Mouse (Mus musculus): ENCODE data around the gene Ccser1. TPM values are rescaled to one million over a fixed set of nuclear protein-coding genes. Genes with fewer than 3 reads are reported as not detected.

The Ccser1 gene
- total and polyA plus RNA-seq, 2 experiments from 2014 or later, result 14.9 to 48.7 TPM

- Histone ChIP-seq H3K9ac (replicated peaks; ENCODE audit: low read length) (no peak overlapping the region), H3K27ac (no peak overlapping the region), H3K9me3 (ENCODE audit: low read length) (no peaks in the 10 kb centered on the region), H3K4me3 (ENCODE audit: low read length) (no peak overlapping the region), H3K4me2 (ENCODE audit: low read depth, low read length) (no peak overlapping the region), H3K27me3 (ENCODE audit: insufficient read depth, low read length) (no peaks in the 10 kb centered on the region), H3K4me1 (ENCODE audit: insufficient read depth, low read length) (peaks cover 7% of the 10 kb centered on the region), H3K36me3 (ENCODE audit: insufficient read depth, low read length) (no peaks in the 10 kb centered on the region)
- ATAC-seq (no peak), DNase-seq (ENCODE audit: low spot score) (no peak)
- 48% methylated on average over 3 of the region's 3 CpGs for WGBS
- no peak for TF ChIP-seq CTCF (IDR thresholded peaks at IDR 0.05; ENCODE audit: low read depth)
Measured at GRCm38 (mm10) chr6:61292927-61293326, 112.8 kb downstream of the Ccser1 start.

DNA sequence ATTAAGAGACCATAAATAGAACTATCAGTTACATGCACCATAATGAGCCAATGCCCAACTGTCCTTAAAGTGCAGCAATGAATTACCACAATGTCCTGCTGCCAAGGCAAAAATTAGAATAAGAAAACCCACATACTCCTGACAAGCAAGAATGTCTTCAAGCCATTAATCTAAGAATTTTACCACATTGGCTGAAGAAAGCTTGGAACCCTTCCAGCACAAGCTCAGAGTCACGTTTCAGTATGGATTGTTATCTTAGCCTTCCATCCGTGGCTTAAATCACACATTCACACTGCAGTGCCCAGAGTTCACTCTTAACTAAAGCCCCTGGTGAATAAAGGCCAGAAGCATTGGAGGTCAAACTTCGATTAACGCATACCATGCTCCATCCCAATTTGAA is 115.4 kb downstream of the Ccser1 start:
- H3K4me2 ChIP-seq (ENCODE audit: low read depth, low read length), result peak overlapping the region; percentile 32; the same call in 1 of the 2 replicates
- no peak overlapping the region for H3K27ac ChIP-seq
- DNase-seq (ENCODE audit: low spot score) (no peak), ATAC-seq (no peak)
- no peaks in the 10 kb centered on the region for H3K27me3 ChIP-seq (ENCODE audit: insufficient read depth, low read length)
- H3K4me3 ChIP-seq (ENCODE audit: low read length), result no peak overlapping the region
- 37% methylated on average over 4 of the region's 4 CpGs for WGBS
- peaks cover 7% of the 10 kb centered on the region for H3K4me1 ChIP-seq (ENCODE audit: insufficient read depth, low read length)
- no peak for TF ChIP-seq CTCF (IDR thresholded peaks at IDR 0.05; ENCODE audit: low read depth)
- no peaks in the 10 kb centered on the region for H3K36me3 ChIP-seq (ENCODE audit: insufficient read depth, low read length)
- no peaks in the 10 kb centered on the region for H3K9me3 ChIP-seq (ENCODE audit: low read length)
- no peak overlapping the region for H3K9ac ChIP-seq (replicated peaks; ENCODE audit: low read length)

DNA sequence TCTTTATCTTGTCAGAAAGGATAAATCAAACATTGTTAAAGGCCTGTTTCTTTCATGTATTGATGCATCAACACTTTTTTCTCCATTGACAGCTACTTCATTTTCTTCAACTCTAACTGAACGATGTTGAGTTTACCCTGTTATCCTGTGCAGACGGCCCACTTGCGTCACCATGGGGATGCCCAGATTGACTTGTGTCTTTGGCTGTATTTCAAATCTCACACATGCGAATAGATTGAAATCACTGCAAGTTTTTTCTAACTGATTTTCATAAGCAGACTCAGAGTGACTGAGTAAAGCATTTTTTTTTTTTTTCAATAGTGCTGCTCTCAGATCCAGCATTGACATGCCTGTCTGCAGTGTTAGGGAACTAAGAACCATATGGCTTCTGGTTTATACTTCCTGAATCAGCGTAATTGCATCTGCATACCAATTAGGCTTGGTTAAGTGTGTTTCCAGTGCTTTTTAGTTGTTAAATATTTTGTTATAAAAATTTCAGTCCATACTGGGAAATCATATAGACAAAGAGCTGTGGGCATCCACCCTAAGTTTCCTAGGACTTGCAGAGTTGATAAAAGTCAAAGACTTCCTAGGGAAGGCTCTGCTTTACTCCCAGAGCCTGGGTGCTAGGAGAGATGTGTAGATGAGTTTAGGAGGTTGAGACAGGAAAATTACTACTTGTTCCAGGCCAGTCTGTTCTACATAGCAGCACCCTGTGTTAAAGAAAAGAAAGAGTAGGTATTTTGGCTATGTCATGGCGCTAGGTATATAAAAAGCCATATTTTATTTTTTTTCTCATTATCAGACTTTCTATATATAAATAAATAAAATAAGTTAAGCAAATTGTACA is 116.3 kb downstream of the Ccser1 start:
- WGBS, result 45% methylated on average over 6 of the region's 6 CpGs
- peaks cover 7% of the 10 kb centered on the region for H3K4me1 ChIP-seq (ENCODE audit: insufficient read depth, low read length)
- no peaks in the 10 kb centered on the region for H3K36me3 ChIP-seq (ENCODE audit: insufficient read depth, low read length)
- DNase-seq (ENCODE audit: low spot score) (peak; percentile 69), ATAC-seq (peak; percentile 40; the same call in 1 of the 2 replicates)
- H3K27ac ChIP-seq, result no peak overlapping the region
- TF ChIP-seq CTCF (IDR thresholded peaks at IDR 0.05; ENCODE audit: low read depth), result no peak
- peak overlapping the region; percentile 32; the same call in 1 of the 2 replicates for H3K4me2 ChIP-seq (ENCODE audit: low read depth, low read length)
- no peak overlapping the region for H3K4me3 ChIP-seq (ENCODE audit: low read length)
- no peaks in the 10 kb centered on the region for H3K27me3 ChIP-seq (ENCODE audit: insufficient read depth, low read length)
- no peak overlapping the region for H3K9ac ChIP-seq (replicated peaks; ENCODE audit: low read length)
- no peaks in the 10 kb centered on the region for H3K9me3 ChIP-seq (ENCODE audit: low read length)

DNA sequence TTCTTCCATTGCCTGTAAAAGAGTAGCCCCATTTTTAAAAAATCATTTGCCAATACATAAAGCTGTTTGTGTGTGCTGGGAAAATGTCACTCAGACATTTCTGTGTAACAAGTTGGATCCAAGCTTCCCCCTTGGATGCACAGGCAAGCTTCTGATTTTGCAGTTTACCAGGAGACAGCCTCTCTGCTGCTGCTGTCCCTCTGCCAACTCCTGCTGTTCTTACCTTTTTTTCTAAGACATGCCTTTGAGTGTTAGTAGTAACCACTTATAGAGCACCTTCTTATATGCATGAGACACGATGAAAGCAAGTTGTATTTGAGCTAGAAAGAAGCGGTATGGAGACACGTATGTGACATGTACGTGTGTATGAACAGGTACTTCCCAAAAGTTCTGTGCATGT is 120.3 kb downstream of the Ccser1 start:
- no peak for TF ChIP-seq CTCF (IDR thresholded peaks at IDR 0.05; ENCODE audit: low read depth)
- no peaks in the 10 kb centered on the region for H3K9me3 ChIP-seq (ENCODE audit: low read length)
- WGBS, result 84% methylated on average over 4 of the region's 4 CpGs
- no peak overlapping the region for H3K9ac ChIP-seq (replicated peaks; ENCODE audit: low read length)
- H3K4me3 ChIP-seq (ENCODE audit: low read length), result no peak overlapping the region
- DNase-seq (ENCODE audit: low spot score) (no peak), ATAC-seq (no peak)
- peaks cover 6% of the 10 kb centered on the region for H3K4me1 ChIP-seq (ENCODE audit: insufficient read depth, low read length)
- H3K36me3 ChIP-seq (ENCODE audit: insufficient read depth, low read length), result no peaks in the 10 kb centered on the region
- H3K4me2 ChIP-seq (ENCODE audit: low read depth, low read length), result no peak overlapping the region
- H3K27ac ChIP-seq, result no peak overlapping the region
- no peaks in the 10 kb centered on the region for H3K27me3 ChIP-seq (ENCODE audit: insufficient read depth, low read length)

DNA sequence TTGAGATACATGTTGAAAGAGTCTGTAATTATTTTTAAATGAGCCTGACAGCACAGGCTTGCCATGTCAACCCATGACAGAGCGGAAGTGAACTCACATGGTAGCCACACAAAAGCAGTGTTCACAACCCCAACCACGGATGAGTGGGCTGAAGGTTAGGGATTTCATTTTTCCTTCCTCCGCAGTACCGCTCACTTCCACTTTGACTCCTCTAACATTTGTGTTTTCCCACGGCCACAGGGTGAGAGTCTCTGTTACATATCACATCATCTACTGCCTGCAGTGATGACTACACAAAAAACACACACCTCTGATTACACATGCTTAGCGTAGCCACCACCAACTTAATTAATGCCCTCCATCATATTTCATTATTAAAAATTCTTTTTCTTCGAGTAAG is 120.9 kb downstream of the Ccser1 start:
- ATAC-seq (no peak), DNase-seq (ENCODE audit: low spot score) (no peak)
- Histone ChIP-seq H3K4me3 (ENCODE audit: low read length) (no peak overlapping the region), H3K4me2 (ENCODE audit: low read depth, low read length) (no peak overlapping the region), H3K36me3 (ENCODE audit: insufficient read depth, low read length) (no peaks in the 10 kb centered on the region), H3K4me1 (ENCODE audit: insufficient read depth, low read length) (peaks cover under 1% of the 10 kb centered on the region; the same call in 1 of the 2 replicates), H3K9me3 (ENCODE audit: low read length) (no peaks in the 10 kb centered on the region), H3K9ac (replicated peaks; ENCODE audit: low read length) (no peak overlapping the region), H3K27me3 (ENCODE audit: insufficient read depth, low read length) (no peaks in the 10 kb centered on the region), H3K27ac (no peak overlapping the region)
- no peak for TF ChIP-seq CTCF (IDR thresholded peaks at IDR 0.05; ENCODE audit: low read depth)
- WGBS, result 70% methylated on average over 7 of the region's 7 CpGs

DNA sequence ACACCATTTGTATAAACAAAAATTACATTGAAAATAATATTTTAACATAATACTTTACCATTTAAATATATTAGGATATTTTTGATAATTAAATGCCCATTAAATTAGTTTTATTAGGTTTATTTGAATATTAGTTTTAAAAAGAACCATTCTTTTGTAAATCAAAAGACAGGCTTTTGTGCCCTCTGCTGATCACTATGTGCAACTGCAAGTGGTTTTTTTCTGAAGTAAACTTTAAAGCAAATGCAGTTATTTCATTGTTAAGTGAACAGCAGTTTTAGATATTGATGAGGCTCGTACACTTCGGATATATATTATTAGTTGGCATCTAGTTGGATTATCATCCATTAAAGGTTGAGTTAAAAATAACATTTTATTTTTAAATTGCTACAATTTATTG is 121.5 kb downstream of the Ccser1 start:
- Histone ChIP-seq H3K4me1 (ENCODE audit: insufficient read depth, low read length) (no peaks in the 10 kb centered on the region), H3K36me3 (ENCODE audit: insufficient read depth, low read length) (no peaks in the 10 kb centered on the region), H3K27ac (no peak overlapping the region), H3K4me3 (ENCODE audit: low read length) (no peak overlapping the region), H3K4me2 (ENCODE audit: low read depth, low read length) (no peak overlapping the region), H3K9ac (replicated peaks; ENCODE audit: low read length) (no peak overlapping the region), H3K9me3 (ENCODE audit: low read length) (no peaks in the 10 kb centered on the region), H3K27me3 (ENCODE audit: insufficient read depth, low read length) (no peaks in the 10 kb centered on the region)
- no peak for ATAC-seq
- peak; percentile 77 for DNase-seq (ENCODE audit: low spot score)
- WGBS, result 25% methylated on average over 2 of the region's 2 CpGs
- peak; percentile 72 for TF ChIP-seq CTCF (IDR thresholded peaks at IDR 0.05; ENCODE audit: low read depth)

Data from hindbrain, postnatal 0 days (tissue).